Mouse (Mus musculus) embryonic facial prominence, embryonic 15.5 days (tissue): ENCODE measurements around the gene Sfxn1. TPM values are rescaled to one million over a fixed set of nuclear protein-coding genes. Genes with fewer than 3 reads are reported as not detected.

ENCODE experiments used
- ATAC-seq: fragments of 200-750 bp; cut with Nextera tagmentation; 2 replicates; pipeline ENCODE4 v1.8.0; 2017; ENCODE audit warnings: low read depth, moderate TSS enrichment; ENCODE audit not compliant: insufficient number of reproducible peaks, low FRiP score, low TSS enrichment
- H3K27ac ChIP-seq: fragments of 300-500 bp; sonication (generic); replicated peaks from 2 replicates; pipeline ENCODE4 v1.5.1; 2015; ENCODE audit warnings: mild to moderate bottlenecking, inconsistent platforms
- H3K27me3 ChIP-seq: fragments of 300-500 bp; sonication (generic); 2 replicates; pipeline ENCODE4 v1.6.1; 2015; ENCODE audit warnings: inconsistent platforms
- H3K36me3 ChIP-seq: fragments of 300-500 bp; sonication (generic); 2 replicates; pipeline ENCODE4 v1.6.1; 2015; ENCODE audit warnings: mild to moderate bottlenecking, inconsistent platforms
- H3K4me1 ChIP-seq: fragments of 300-500 bp; sonication (generic); 2 replicates; pipeline ENCODE4 v1.6.1; 2015; ENCODE audit warnings: inconsistent platforms
- H3K4me2 ChIP-seq: fragments of 300-500 bp; sonication (generic); replicated peaks from 2 replicates; pipeline ENCODE4 v1.6.1; 2015; ENCODE audit warnings: mild to moderate bottlenecking, inconsistent platforms
- H3K4me3 ChIP-seq: fragments of 300-500 bp; sonication (generic); replicated peaks from 2 replicates; pipeline ENCODE4 v1.5.1; 2015; ENCODE audit warnings: mild to moderate bottlenecking, inconsistent platforms
- H3K9ac ChIP-seq: fragments of 300-500 bp; sonication (generic); 2 replicates; pipeline ENCODE4 v1.6.1; 2015; ENCODE audit warnings: inconsistent platforms
- H3K9me3 ChIP-seq: fragments of 300-500 bp; sonication (generic); replicated peaks from 2 replicates; pipeline ENCODE4 v1.6.1; 2016; ENCODE audit warnings: inconsistent platforms
- WGBS: fragments of 180-500 bp; shearing (Covaris S2); methylation state at CpG from one replicate; pipeline ENCODE4 v1.1.7; 2015; 5-methylcytosine and 5-hydroxymethylcytosine counted together
- polyA plus RNA-seq: library from polyadenylated mRNA; unstranded; fragments of >200 nt; fragmentation: Nextera tagmentation; extraction: Ambion mirVana; gene quantifications from 2 replicates; pipeline ENCODE4 v1.2.1, GENCODE M21; 2015

Sfxn1 gene
- polyA plus RNA-seq, 1 experiment from 2014 or later = 44.6 TPM

GRCm38 (mm10) chr13:54143788-54144187, 72.1 kb downstream of the Sfxn1 start:
- Histone ChIP-seq H3K4me2 (no peak overlapping the region), H3K27me3 (no peaks in the 10 kb centered on the region), H3K9ac (no peak overlapping the region), H3K27ac (no peak overlapping the region), H3K4me3 (no peak overlapping the region), H3K4me1 (no peaks in the 10 kb centered on the region), H3K9me3 (no peaks in the 10 kb centered on the region), H3K36me3 (no peaks in the 10 kb centered on the region)
- ATAC-seq = no peak
- WGBS = 32% methylated on average over 5 of the region's 5 CpGs

- H3K9ac ChIP-seq = no peak overlapping the region
- 60% methylated on average over 5 of the region's 5 CpGs for WGBS
- no peak for ATAC-seq
- no peaks in the 10 kb centered on the region for H3K9me3 ChIP-seq
- no peak overlapping the region for H3K4me3 ChIP-seq
- H3K27me3 ChIP-seq = no peaks in the 10 kb centered on the region
- no peaks in the 10 kb centered on the region for H3K4me1 ChIP-seq
- no peak overlapping the region for H3K4me2 ChIP-seq
- H3K36me3 ChIP-seq = no peaks in the 10 kb centered on the region
- no peak overlapping the region for H3K27ac ChIP-seq
Measured at GRCm38 (mm10) chr13:54144624-54145023, 73.0 kb downstream of the Sfxn1 start.

DNA sequence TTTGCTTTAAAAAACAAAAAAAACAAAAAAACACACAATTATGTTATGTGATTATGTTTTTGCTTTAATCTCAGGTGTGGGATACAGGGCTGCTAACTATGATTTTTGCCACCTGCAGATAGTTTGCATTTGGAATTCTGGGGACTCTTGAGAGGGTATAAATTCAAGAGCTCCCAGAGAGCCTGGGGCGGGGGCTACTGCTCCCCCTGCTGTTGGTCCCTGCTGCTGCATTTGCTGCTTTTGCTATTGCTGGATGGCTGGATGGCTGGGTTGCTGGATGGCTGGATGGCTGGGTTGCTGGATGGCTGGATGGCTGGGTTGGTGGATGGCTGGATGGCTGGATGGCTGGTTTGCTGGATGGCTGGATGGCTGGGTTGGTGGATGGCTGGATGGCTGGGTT, 75.7 kb downstream of the Sfxn1 start:
- Histone ChIP-seq H3K27me3 (no peaks in the 10 kb centered on the region), H3K9ac (no peak overlapping the region), H3K4me3 (no peak overlapping the region), H3K36me3 (no peaks in the 10 kb centered on the region), H3K9me3 (no peaks in the 10 kb centered on the region), H3K4me1 (no peaks in the 10 kb centered on the region), H3K4me2 (no peak overlapping the region), H3K27ac (no peak overlapping the region)
- 79% methylated on average over 1 of the region's 1 CpGs for WGBS
- ATAC-seq = no peak

DNA sequence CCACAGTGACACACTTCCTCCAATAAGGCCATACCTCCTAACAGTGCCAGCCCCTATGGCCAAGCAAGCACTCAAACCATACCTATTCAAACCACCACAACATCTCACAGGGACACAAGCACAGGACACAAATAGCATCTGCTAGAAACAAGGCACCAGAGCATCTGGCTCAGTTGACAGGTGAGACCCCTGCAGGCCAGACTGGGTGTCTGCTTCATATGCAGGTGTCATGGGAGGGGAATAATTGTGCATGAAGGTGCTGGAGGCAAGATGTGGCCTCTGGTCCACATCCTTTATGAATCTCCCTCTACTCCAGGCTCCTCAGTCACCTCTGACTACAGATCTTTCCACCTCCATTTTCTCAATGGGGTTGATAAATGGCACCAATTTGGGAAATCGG, 80.8 kb downstream of the Sfxn1 start:
- H3K9me3 ChIP-seq = no peaks in the 10 kb centered on the region
- no peaks in the 10 kb centered on the region for H3K4me1 ChIP-seq
- H3K9ac ChIP-seq = no peak overlapping the region
- no peaks in the 10 kb centered on the region for H3K36me3 ChIP-seq
- H3K4me2 ChIP-seq = no peak overlapping the region
- H3K4me3 ChIP-seq = no peak overlapping the region
- WGBS = 83% methylated on average over 1 of the region's 1 CpGs
- H3K27me3 ChIP-seq = no peaks in the 10 kb centered on the region
- no peak for ATAC-seq
- no peak overlapping the region for H3K27ac ChIP-seq

GRCm38 (mm10) chr13:54152911-54153310, 81.2 kb downstream of the Sfxn1 start:
- Histone ChIP-seq H3K4me1 (no peaks in the 10 kb centered on the region), H3K4me3 (no peak overlapping the region), H3K9me3 (no peaks in the 10 kb centered on the region), H3K27ac (no peak overlapping the region), H3K9ac (no peak overlapping the region), H3K27me3 (no peaks in the 10 kb centered on the region), H3K36me3 (no peaks in the 10 kb centered on the region), H3K4me2 (no peak overlapping the region)
- whole genome bisulfite sequencing = 54% methylated on average over 7 of the region's 7 CpGs
- ATAC-seq = no peak

- ATAC-seq = peak; percentile 65; the same call in 1 of the 2 replicates
- Histone ChIP-seq H3K4me1 (no peaks in the 10 kb centered on the region), H3K36me3 (no peaks in the 10 kb centered on the region), H3K9me3 (no peaks in the 10 kb centered on the region), H3K27ac (no peak overlapping the region), H3K4me2 (no peak overlapping the region), H3K9ac (no peak overlapping the region), H3K27me3 (no peaks in the 10 kb centered on the region), H3K4me3 (no peak overlapping the region)
- 29% methylated on average over 9 of the region's 9 CpGs for WGBS
Measured at GRCm38 (mm10) chr13:54153672-54154218, 82.1 kb downstream of the Sfxn1 start.

GRCm38 (mm10) chr13:54155822-54156221, 84.2 kb downstream of the Sfxn1 start:
- no peaks in the 10 kb centered on the region for H3K27me3 ChIP-seq
- WGBS = 76% methylated on average over 2 of the region's 2 CpGs
- ATAC-seq = no peak

More at GRCm38 (mm10) chr13:54155822-54156221, 84.2 kb downstream of the Sfxn1 start:
- Histone ChIP-seq H3K9me3 (no peaks in the 10 kb centered on the region), H3K27ac (no peak overlapping the region), H3K9ac (no peak overlapping the region), H3K4me3 (no peak overlapping the region), H3K4me2 (no peak overlapping the region), H3K36me3 (no peaks in the 10 kb centered on the region), H3K4me1 (no peaks in the 10 kb centered on the region)

Other genes starting within 250 kb of the Sfxn1 start
- 0.95 and 1.0 TPM in 2 replicates for gene Drd1, start 16.2 kb upstream of the Sfxn1 start, polyA plus RNA-seq
- 0.09 and 0.12 TPM in 2 replicates for gene Hrh2, start 120.3 kb downstream of the Sfxn1 start, polyA plus RNA-seq